Mouse (Mus musculus) large intestine, adult 2 months (tissue): ENCODE measurements at regions not wholly inside any gene's neighbourhood (a gene's known extent, or its start where the extent isn't known, plus 50 kb on each side); places are given as distances from the start of the nearest gene placed in this dataset.
A peak's percentile ranks its signal among the peaks of the same experiment; 100 is the strongest.

Experiments
- DNase-seq: peaks from one replicate; pipeline ENCODE4 v3.0.0-alpha.2; 2012; ENCODE audit warnings: low read depth, low spot score
- WGBS: fragments of 180-500 bp; shearing (Covaris S2); methylation state at CpG from one replicate; pipeline ENCODE4 v1.1.7; 2018; 5-methylcytosine and 5-hydroxymethylcytosine counted together

GRCm38 (mm10) chr1:56453756-56454155 is 183.5 kb downstream of the Hsfy2 start:
- no peak for DNase-seq
- WGBS = 83% methylated on average over 3 of the region's 3 CpGs

- WGBS = 65% methylated on average over 1 of the region's 1 CpGs
- no peak for DNase-seq
Measured at GRCm38 (mm10) chr1:56442835-56443234, 194.4 kb downstream of the Hsfy2 start.

- 83% methylated on average over 1 of the region's 1 CpGs for WGBS
- DNase-seq = no peak
Measured at GRCm38 (mm10) chr1:56406786-56407185, 230.4 kb downstream of the Hsfy2 start.

- DNase-seq = no peak
- 89% methylated on average over 2 of the region's 2 CpGs for WGBS
Measured at GRCm38 (mm10) chr1:56403351-56403750, 233.9 kb downstream of the Hsfy2 start.

- DNase-seq = no peak
- WGBS = 89% methylated on average over 6 of the region's 6 CpGs
Measured at GRCm38 (mm10) chr1:56395832-56396231, 241.4 kb downstream of the Hsfy2 start.

GRCm38 (mm10) chr1:56387086-56387485 is 250.1 kb downstream of the Hsfy2 start:
- no peak for DNase-seq
- 26% methylated on average over 6 of the region's 6 CpGs for WGBS

- DNase-seq = no peak
- WGBS = 32% methylated on average over 2 of the region's 2 CpGs
Measured at GRCm38 (mm10) chr1:56366319-56366718, 270.9 kb downstream of the Hsfy2 start.

- WGBS = 57% methylated on average over 5 of the region's 5 CpGs
- no peak for DNase-seq
Measured at GRCm38 (mm10) chr1:56360857-56361256, 276.4 kb downstream of the Hsfy2 start.

GRCm38 (mm10) chr1:56346638-56347037 is 290.6 kb downstream of the Hsfy2 start:
- 67% methylated on average over 4 of the region's 4 CpGs for WGBS
- DNase-seq = no peak

GRCm38 (mm10) chr1:56344952-56345351 is 292.3 kb downstream of the Hsfy2 start:
- 77% methylated on average over 6 of the region's 6 CpGs for WGBS
- no peak for DNase-seq

- WGBS = 81% methylated on average over 5 of the region's 5 CpGs
- no peak for DNase-seq
Measured at GRCm38 (mm10) chr1:56327381-56327780, 309.9 kb downstream of the Hsfy2 start.

- 71% methylated on average over 3 of the region's 3 CpGs for WGBS
- DNase-seq = no peak
Measured at GRCm38 (mm10) chr1:56308586-56308985, 328.6 kb downstream of the Hsfy2 start.

GRCm38 (mm10) chr1:56294391-56294790 is 342.8 kb downstream of the Hsfy2 start:
- 38% methylated on average over 2 of the region's 2 CpGs for WGBS
- DNase-seq = no peak

GRCm38 (mm10) chr1:56289748-56290147 is 347.5 kb downstream of the Hsfy2 start:
- no peak for DNase-seq
- WGBS = 23% methylated on average over 1 of the region's 1 CpGs

GRCm38 (mm10) chr1:56286386-56287045 is 350.7 kb downstream of the Hsfy2 start:
- DNase-seq = no peak
- 18% methylated on average over 12 of the region's 12 CpGs for WGBS

GRCm38 (mm10) chr1:56261708-56262107 is 375.5 kb downstream of the Hsfy2 start:
- 71% methylated on average over 2 of the region's 2 CpGs for WGBS
- no peak for DNase-seq

- 78% methylated on average over 2 of the region's 2 CpGs for WGBS
- no peak for DNase-seq
Measured at GRCm38 (mm10) chr1:56260759-56261158, 376.5 kb downstream of the Hsfy2 start.

GRCm38 (mm10) chr1:56256839-56257490 is 380.3 kb downstream of the Hsfy2 start:
- DNase-seq = no peak
- 52% methylated on average over 5 of the region's 5 CpGs for WGBS

- WGBS = 88% methylated on average over 6 of the region's 6 CpGs
Measured at GRCm38 (mm10) chr1:56239686-56240085, 397.5 kb downstream of the Hsfy2 start.

GRCm38 (mm10) chr1:56226314-56227008 is 410.8 kb downstream of the Hsfy2 start:
- no peak for DNase-seq
- WGBS = 90% methylated on average over 7 of the region's 7 CpGs

More at GRCm38 (mm10) chr1:56239686-56240085, 397.5 kb downstream of the Hsfy2 start:
- no peak for DNase-seq

GRCm38 (mm10) chr1:56219700-56220099 is 417.5 kb downstream of the Hsfy2 start:
- peak; percentile 14 for DNase-seq
- 16% methylated on average over 2 of the region's 2 CpGs for WGBS
